Mouse (Mus musculus) liver, embryonic 11.5 days (tissue): ENCODE measurements around the gene Fuca1. TPM values are rescaled to one million over a fixed set of nuclear protein-coding genes. Genes with fewer than 3 reads are reported as not detected.

Experiments used
- ATAC-seq: fragments of 200-750 bp; cut with Nextera tagmentation; replicated peaks from 2 replicates; pipeline ENCODE4 v1.8.0; 2017; ENCODE audit warnings: moderate number of reproducible peaks, mild to moderate bottlenecking, moderate TSS enrichment, moderate library complexity; ENCODE audit not compliant: low FRiP score
- DNase-seq: peaks from one replicate; pipeline ENCODE4 v3.0.0-alpha.2; 2017; ENCODE audit warnings: low spot score
- H3K27ac ChIP-seq: fragments of 300-500 bp; sonication (generic); 2 replicates; pipeline ENCODE4 v1.5.1; 2014; ENCODE audit warnings: mild to moderate bottlenecking, low read depth, low read length, control low read depth
- H3K27me3 ChIP-seq: fragments of 300-500 bp; sonication (generic); replicated peaks from 2 replicates; pipeline ENCODE4 v1.6.1; 2014; ENCODE audit warnings: low read length, mixed read lengths; ENCODE audit not compliant: control insufficient read depth, insufficient read depth
- H3K36me3 ChIP-seq: fragments of 300-500 bp; sonication (generic); 2 replicates; pipeline ENCODE4 v1.6.1; 2014; ENCODE audit warnings: mild to moderate bottlenecking, low read length, moderate library complexity, mixed read lengths; ENCODE audit not compliant: control insufficient read depth, insufficient read depth
- H3K4me1 ChIP-seq: fragments of 300-500 bp; sonication (generic); replicated peaks from 2 replicates; pipeline ENCODE4 v1.6.1; 2014; ENCODE audit warnings: low read length, mixed read lengths; ENCODE audit not compliant: control insufficient read depth, insufficient read depth
- H3K4me2 ChIP-seq: fragments of 300-500 bp; sonication (generic); 2 replicates; pipeline ENCODE4 v1.6.1; 2014; ENCODE audit warnings: mild to moderate bottlenecking, control low read depth, moderate library complexity
- H3K4me3 ChIP-seq: fragments of 300-500 bp; sonication (generic); 2 replicates; pipeline ENCODE4 v1.5.1; 2014; ENCODE audit warnings: low read depth, low read length, control low read depth
- H3K9ac ChIP-seq: fragments of 300-500 bp; sonication (generic); 2 replicates; pipeline ENCODE4 v1.6.1; 2014; ENCODE audit warnings: low read depth, low read length, control low read depth
- H3K9me3 ChIP-seq: fragments of 300-500 bp; sonication (generic); 2 replicates; pipeline ENCODE4 v1.6.1; 2016; ENCODE audit warnings: low read length, inconsistent platforms, mixed read lengths; ENCODE audit not compliant: control insufficient read depth
- WGBS: fragments of 180-500 bp; shearing (Covaris S2); extraction: QIAGEN DNeasy Blood & Tissue Kit; methylation state at CpG from one replicate; pipeline ENCODE4 v1.1.7; 2014; 5-methylcytosine and 5-hydroxymethylcytosine counted together
- polyA plus RNA-seq: library from polyadenylated mRNA; unstranded; fragments of >200 nt; fragmentation: Nextera tagmentation; extraction: Ambion mirVana; gene quantifications from 2 replicates; pipeline ENCODE4 v1.2.1, GENCODE M21; 2014

Fuca1 gene
- polyA plus RNA-seq, 1 experiment from 2014 or later, result 39.6 TPM

GRCm38 (mm10) chr4:135885676-135886075 is 34.9 kb upstream of the Fuca1 start:
- 86% methylated on average over 12 of the region's 12 CpGs for WGBS
- no peak overlapping the region for H3K27ac ChIP-seq
- H3K9me3 ChIP-seq, result no peaks in the 10 kb centered on the region
- H3K4me3 ChIP-seq, result no peak overlapping the region
- H3K27me3 ChIP-seq, result no peaks in the 10 kb centered on the region
- no peak for ATAC-seq
- no peak overlapping the region for H3K9ac ChIP-seq
- DNase-seq, result peak; percentile 27
- no peaks in the 10 kb centered on the region for H3K36me3 ChIP-seq
- peaks cover 5% of the 10 kb centered on the region; the same call in 1 of the 2 replicates for H3K4me1 ChIP-seq
- no peak overlapping the region for H3K4me2 ChIP-seq

GRCm38 (mm10) chr4:135886184-135886583 is 34.4 kb upstream of the Fuca1 start:
- Histone ChIP-seq H3K27me3 (no peaks in the 10 kb centered on the region), H3K27ac (no peak overlapping the region), H3K36me3 (no peaks in the 10 kb centered on the region), H3K4me3 (no peak overlapping the region), H3K9me3 (no peaks in the 10 kb centered on the region), H3K4me1 (peaks cover 5% of the 10 kb centered on the region; the same call in 1 of the 2 replicates), H3K9ac (no peak overlapping the region), H3K4me2 (no peak overlapping the region)
- WGBS, result 66% methylated on average over 4 of the region's 4 CpGs
- no peak for ATAC-seq
- DNase-seq, result peak; percentile 26

DNA sequence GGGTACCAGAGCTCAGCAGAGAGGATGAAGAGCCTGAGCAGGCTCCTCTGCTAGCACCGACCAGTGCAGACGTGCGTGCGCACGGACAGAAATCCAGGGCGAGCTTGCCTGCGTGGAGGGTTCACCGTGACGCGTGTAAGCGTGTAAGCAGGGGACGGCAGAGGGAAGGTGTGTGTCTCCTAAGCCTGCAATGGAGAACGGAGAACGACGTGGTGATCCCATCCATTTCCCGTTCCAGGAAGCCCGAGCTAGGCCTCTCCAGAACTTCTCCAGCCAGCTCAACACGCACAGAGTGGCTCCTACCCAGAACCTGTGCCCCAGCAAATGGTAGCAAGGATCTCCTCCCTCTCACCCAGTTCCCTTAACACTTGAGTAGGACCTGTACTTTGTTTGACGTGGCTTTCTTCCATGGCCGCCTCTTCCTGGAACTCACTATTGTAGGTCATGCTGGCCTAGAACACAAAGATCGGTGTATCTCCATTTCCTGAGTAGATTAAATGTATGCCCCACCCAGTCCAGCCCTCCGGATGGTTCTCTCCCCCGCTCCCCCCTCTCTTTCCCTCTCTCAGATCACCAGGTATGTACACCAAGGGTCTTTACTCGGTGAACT is 32.0 kb upstream of the Fuca1 start:
- DNase-seq (no peak), ATAC-seq (no peak)
- no peaks in the 10 kb centered on the region for H3K27me3 ChIP-seq
- H3K36me3 ChIP-seq, result no peaks in the 10 kb centered on the region
- 83% methylated on average over 24 of the region's 24 CpGs for WGBS
- no peak overlapping the region for H3K9ac ChIP-seq
- no peak overlapping the region for H3K4me3 ChIP-seq
- peaks cover 12% of the 10 kb centered on the region for H3K4me1 ChIP-seq
- no peaks in the 10 kb centered on the region for H3K9me3 ChIP-seq
- no peak overlapping the region for H3K4me2 ChIP-seq
- H3K27ac ChIP-seq, result no peak overlapping the region

DNA sequence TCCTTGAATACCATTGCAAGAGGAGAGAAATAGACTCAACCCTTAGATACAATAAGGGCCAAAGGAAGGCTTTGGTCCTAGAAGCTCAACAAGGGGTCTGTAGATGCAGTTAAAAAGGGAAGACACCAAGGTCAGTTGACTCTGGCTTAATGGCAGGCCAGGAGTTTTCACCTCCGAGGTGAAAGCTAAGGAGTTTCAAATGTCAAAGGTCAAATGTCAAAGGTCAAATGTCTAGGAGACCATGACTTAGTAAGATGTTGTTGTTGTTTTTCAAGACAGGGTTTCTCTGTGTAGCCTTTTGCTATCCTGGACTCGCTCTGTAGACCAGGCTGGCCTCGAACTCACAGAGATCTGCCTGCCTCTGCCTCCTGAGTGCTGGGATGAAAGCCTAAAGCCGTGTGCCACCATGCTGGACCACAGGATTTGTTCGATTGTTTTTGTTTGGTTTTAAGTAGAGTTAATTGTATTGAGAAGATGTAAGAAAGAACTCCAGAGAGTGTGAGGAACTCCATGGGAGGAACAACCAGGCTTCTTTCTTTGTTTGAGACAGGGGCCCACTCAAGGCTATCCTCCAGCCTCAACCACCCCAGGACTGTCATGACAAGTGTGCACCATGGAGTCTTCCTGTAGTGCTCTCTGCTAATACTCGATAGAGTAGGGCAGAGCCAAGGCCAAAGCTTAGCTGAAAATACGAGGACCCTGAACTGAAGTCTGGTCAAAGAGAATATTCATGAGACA is 31.2 kb upstream of the Fuca1 start:
- no peak for DNase-seq
- H3K27ac ChIP-seq, result no peak overlapping the region
- no peak overlapping the region for H3K9ac ChIP-seq
- peaks cover 7% of the 10 kb centered on the region for H3K4me1 ChIP-seq
- H3K4me2 ChIP-seq, result no peak overlapping the region
- H3K9me3 ChIP-seq, result no peaks in the 10 kb centered on the region
- ATAC-seq, result no peak
- H3K36me3 ChIP-seq, result no peaks in the 10 kb centered on the region
- WGBS, result 80% methylated on average over 7 of the region's 7 CpGs
- H3K27me3 ChIP-seq, result no peaks in the 10 kb centered on the region
- H3K4me3 ChIP-seq, result no peak overlapping the region

DNA sequence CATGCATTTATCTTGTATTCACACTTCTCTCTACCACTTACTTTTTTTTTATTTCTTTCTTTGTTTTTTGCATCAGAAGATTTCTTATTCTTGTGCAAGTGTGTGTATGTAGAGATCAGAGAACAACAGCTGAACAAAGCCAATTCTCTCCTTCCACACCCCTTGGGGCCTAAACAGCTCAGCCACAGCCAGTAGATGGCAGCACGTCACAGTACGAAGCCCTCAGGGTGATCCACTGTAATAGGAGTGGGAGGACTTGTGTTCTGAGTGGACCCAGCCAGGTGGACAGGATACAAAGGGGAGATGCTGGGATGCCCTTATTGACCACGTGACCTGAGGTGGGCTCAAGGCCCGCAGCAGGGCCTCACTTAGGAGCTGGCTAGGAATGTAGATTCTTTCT is 30.7 kb upstream of the Fuca1 start:
- Histone ChIP-seq H3K36me3 (no peaks in the 10 kb centered on the region), H3K9ac (no peak overlapping the region), H3K4me1 (peaks cover 9% of the 10 kb centered on the region), H3K27ac (no peak overlapping the region), H3K4me2 (no peak overlapping the region), H3K4me3 (no peak overlapping the region), H3K9me3 (no peaks in the 10 kb centered on the region), H3K27me3 (no peaks in the 10 kb centered on the region)
- DNase-seq (no peak), ATAC-seq (peak; percentile 78)
- WGBS, result 4% methylated on average over 4 of the region's 4 CpGs

DNA sequence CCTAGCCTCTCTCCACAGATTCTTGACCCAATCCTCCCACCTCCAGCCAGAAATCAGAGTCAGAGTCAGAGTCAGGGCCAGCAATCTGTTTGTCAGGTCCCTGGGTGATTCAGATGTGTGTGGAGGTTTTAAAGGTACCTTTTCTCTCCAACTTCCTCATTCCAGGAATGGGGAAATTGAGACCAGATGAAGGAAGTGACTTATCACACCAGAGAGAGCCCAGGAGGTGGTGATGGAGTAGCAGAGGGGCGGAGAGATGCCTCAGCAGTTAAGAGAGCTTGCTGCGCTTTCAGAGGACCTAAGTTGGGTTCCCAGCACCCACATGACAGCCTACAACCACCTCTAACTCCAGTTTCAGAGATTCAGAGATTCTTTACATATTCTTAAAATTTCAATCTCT is 29.0 kb upstream of the Fuca1 start:
- Histone ChIP-seq H3K4me2 (no peak overlapping the region), H3K27me3 (no peaks in the 10 kb centered on the region), H3K4me1 (peaks cover 24% of the 10 kb centered on the region), H3K36me3 (no peaks in the 10 kb centered on the region), H3K9me3 (no peaks in the 10 kb centered on the region), H3K27ac (no peak overlapping the region), H3K9ac (no peak overlapping the region), H3K4me3 (no peak overlapping the region)
- ATAC-seq (no peak), DNase-seq (no peak)
- WGBS, result 60% methylated on average over 2 of the region's 2 CpGs

DNA sequence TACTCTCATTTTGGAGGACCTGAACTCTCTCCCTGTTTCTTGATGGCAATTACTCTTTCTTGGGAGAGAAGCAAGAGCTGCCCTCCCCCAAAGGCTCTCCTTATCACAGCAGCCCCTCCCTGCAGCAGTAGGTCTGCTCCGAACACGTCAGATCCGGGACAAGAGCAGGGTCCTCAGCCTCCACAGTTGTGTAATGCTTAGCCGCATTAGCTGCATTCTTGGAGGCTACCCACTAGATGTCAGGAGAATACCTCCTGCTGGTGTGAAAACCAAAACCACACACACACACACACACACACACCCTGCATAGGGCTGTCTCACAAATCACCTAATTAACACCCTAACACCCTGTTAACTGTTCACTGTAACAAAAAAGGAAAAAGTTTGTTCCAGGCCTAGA is 27.7 kb upstream of the Fuca1 start:
- peaks cover 36% of the 10 kb centered on the region for H3K4me1 ChIP-seq

GRCm38 (mm10) chr4:135895071-135895571 is 25.4 kb upstream of the Fuca1 start, which contains the start of gene Cnr2:
Cnr2 (plus strand) TSS chr4:135895394.
- 28% methylated on average over 8 of the region's 8 CpGs for WGBS
- Histone ChIP-seq H3K36me3 (no peaks in the 10 kb centered on the region), H3K27ac (peak within 1 kb of the TSS; percentile 75), H3K9me3 (no peaks in the 10 kb centered on the region), H3K4me3 (peak within 1 kb of the TSS; percentile 41), H3K9ac (peak within 1 kb of the TSS; percentile 61), H3K4me2 (peak within 1 kb of the TSS; percentile 64), H3K4me1 (peaks cover 49% of the 10 kb centered on the region), H3K27me3 (no peaks in the 10 kb centered on the region)
- DNase-seq (peak; percentile 38), ATAC-seq (peak; percentile 36; the same call in 1 of the 2 replicates)

More for the DNA sequence above, 27.7 kb upstream of the Fuca1 start:
- ATAC-seq (peak; percentile 70), DNase-seq (no peak)
- H3K4me2 ChIP-seq, result peak overlapping the region; percentile 2; the same call in 1 of the 2 replicates
- no peaks in the 10 kb centered on the region for H3K36me3 ChIP-seq
- WGBS, result 34% methylated on average over 4 of the region's 4 CpGs
- no peak overlapping the region for H3K9ac ChIP-seq
- no peaks in the 10 kb centered on the region for H3K9me3 ChIP-seq
- H3K27ac ChIP-seq, result peak overlapping the region; percentile 21; the same call in 1 of the 2 replicates
- H3K4me3 ChIP-seq, result no peak overlapping the region
- no peaks in the 10 kb centered on the region for H3K27me3 ChIP-seq
